Mouse (Mus musculus) common myeloid progenitor, adult 5-6 weeks (primary cell): ENCODE data around the gene Btbd9. TPM values are rescaled to one million over a fixed set of nuclear protein-coding genes. Genes with fewer than 3 reads are reported as not detected.
A peak's percentile ranks its signal among the peaks of the same experiment; 100 is the strongest.

Experiments used
- ATAC-seq: replicated peaks from 2 replicates; pipeline ENCODE4 v1.8.0; 2016; ENCODE audit warnings: low read depth, mild to moderate bottlenecking, moderate TSS enrichment, inconsistent platforms; ENCODE audit not compliant: poor library complexity, severe bottlenecking
- total RNA-seq: library from RNA; stranded (forward); fragments of 200-1000, 187-1606 nt; gene quantifications from 2 replicates; pipeline ENCODE4 v1.2.3, GENCODE M21; 2017

The Btbd9 gene
- total RNA-seq, 1 experiment from 2014 or later, result 25.5 TPM

DNA sequence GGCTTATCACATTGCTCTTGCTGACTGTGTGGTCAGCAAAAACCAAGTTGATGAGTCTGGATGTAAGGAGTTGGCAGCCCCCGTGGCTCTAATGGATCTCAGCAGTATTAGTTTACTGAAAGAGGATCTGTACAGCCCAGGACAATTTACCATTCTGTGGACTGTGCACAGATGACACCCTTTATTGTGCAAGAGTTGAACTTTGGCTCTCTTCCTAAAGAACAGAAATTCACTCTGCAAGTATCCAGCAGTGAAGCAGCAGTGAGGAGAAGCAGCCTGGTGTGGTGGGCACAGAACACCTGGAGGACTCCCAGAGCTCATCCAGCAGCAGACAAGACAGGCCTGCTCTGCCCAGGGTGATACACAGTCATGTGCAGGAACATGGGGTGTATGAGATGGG is 215.6 kb downstream of the Btbd9 start:
- no peak for ATAC-seq

DNA sequence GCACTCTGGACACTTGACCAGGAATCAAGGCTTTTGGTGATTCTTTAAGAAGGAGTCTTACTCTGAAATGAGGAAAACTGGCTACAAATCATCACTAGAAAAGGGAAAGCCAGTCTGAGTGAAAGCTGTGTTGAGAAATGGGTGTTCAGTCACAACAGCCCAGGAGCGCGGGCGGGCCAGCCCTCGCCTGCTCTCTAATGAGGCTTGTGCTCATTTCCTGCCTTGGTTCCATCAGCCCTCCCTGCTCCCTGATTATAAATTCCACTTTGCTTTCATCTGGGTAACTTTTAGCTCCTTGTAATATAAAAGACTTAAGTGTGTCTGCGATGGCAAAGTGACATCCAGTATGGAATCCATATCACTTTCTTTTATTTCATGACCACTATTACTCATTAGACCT is 216.9 kb downstream of the Btbd9 start:
- no peak for ATAC-seq

DNA sequence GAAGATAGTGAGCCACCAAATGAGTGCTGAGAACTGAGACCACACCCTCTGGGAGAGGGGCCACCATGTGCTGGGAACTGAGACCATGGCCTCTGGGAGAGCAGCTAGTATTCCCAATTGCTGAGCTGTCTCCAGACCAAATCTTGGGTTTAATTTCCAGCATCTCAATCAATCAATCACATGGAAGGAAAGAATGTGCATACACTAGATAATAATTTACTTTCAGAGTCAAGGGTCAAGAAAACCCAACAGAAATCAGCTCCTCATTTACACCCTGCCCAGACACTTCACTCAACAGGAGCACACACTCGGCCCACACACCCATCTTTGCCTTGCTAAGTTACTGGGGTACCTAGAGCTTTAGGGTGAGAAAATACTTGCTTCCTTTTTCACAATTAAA is 220.9 kb downstream of the Btbd9 start:
- ATAC-seq, result no peak

DNA sequence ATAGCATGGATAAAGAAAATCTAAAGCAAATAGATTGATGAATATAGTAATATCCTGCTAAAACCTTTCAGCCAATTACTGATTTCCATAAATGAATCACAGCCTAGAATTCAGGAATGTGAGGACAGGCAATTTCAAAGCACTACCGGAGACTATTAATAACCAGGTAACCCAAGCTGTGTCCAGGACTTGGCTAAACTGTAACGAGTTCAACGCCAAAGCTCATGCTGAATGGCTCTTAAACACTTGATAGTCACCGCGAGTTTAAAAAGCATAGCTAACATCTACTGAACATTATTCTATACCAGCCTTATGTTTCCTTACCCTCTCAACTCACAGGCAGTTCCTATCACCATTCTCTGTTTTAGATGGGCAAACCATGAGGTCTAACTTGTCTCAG is 221.9 kb downstream of the Btbd9 start:
- no peak for ATAC-seq

DNA sequence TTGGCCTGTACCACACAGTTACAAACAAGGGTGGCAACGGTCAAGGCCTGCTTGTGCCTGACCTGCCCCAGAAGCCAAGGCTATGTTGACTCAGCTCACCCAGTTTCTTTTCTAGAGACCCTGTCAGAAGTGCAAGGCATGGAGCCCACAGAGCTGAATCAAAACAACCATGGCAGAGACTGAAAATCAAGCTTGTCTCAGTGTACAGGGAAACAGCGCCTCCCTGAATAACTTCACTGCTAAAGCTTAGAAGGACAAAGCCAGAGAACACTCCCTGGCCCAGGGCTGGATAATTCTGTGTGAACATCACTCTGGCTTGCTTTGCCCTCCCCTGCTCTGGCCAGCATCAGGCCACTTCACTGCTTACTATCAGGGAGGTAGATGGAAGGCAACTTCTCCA is 228.3 kb downstream of the Btbd9 start:
- ATAC-seq, result no peak

DNA sequence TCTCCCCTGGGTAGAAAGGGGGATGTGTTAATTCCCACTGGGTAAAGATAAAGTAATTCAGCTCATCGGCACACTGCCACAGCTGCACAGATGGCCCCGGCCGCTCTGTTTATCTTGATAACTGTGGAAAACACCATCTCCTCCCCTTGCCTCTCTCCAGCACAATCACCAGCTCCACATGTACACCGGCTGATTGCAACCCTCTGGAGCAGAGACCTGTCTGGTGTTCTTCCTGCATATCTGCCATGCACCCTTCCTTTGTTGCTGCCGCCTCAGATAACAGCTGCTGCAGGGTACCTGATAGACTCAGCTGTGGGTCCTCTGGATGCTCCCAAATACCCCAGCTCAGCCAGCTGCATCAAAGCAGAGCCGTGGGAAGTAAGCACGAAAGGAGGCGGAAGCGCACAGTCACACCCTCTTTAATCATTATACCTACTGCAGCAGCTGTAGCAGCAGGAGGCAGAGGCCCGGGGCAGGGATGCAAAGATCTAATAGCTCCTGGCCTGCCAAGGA is 229.1 kb downstream of the Btbd9 start:
- ATAC-seq, result peak; percentile 92

DNA sequence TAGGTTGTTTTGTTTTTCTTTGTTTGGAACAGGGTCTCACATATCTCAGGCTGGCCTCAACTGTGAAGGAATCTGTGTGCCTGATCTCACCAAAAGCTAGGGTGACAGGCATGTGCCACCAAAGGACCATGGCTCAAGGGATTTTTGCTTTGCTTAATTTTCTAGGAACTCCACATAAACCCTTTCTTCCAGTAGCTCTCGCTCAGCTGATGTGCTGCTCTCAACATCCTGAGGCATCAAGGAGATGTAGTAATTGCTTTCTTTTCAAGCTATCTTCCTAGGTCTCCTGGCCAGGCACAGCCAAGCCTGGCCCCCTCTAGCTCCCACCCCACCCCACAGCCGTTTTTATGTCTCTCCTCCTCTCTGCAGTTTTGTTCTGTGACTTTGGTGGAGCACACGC is 231.3 kb downstream of the Btbd9 start:
- no peak for ATAC-seq

DNA sequence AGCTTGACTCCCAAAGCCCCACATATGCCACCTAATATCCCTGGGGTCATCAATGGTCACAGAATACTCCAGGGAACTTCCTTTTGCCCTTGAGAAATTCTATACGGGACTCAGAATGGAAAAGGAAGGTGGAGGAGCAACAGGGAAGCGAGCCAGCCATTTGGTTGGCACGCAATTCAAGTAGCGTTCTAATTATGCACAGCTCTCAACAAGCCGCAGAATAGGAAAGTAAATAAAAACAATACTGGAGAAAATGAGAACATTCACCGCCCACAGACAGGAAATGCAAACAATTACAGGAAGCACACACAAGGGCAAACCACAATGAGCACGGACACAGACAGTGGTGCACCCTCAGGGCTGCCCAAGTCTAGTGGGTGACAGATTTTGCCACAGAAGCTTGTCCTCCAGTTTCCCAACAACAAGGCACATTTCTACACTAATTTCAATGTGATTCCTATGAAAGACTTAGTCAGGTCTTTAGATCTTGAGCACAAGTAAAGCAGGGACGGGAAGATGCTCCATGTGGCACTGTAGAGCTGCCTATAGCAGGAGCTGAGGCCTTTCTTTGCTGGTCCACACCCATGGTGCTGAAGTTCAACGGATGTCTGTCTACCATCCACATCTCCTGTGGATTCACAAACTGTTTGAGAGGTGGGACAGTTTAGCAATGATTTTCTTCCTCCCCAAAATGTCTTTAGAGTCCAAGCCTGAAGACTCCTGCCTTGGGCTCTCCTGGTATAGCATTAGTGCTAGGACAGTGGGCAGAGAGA is 232.4 kb downstream of the Btbd9 start:
- ATAC-seq, result no peak

DNA sequence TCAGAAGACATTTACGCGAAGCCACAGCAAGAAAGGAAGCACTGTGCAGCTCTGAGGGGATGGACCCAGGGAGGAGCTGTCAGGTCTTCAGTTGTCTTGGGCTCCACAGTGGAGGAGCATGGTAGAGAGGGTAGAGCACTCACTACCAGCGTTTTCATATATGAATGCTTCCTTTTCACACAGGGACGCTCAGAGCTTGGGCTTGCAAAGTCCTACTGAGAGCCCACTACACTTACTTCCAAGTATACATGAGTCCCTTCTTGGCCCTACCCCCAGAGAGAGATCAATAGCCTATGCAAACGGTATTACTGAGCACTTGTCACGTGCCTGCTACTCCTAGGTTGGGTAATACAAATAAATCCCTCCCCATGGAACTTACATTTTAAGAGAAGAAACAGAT is 234.7 kb downstream of the Btbd9 start:
- ATAC-seq, result no peak

DNA sequence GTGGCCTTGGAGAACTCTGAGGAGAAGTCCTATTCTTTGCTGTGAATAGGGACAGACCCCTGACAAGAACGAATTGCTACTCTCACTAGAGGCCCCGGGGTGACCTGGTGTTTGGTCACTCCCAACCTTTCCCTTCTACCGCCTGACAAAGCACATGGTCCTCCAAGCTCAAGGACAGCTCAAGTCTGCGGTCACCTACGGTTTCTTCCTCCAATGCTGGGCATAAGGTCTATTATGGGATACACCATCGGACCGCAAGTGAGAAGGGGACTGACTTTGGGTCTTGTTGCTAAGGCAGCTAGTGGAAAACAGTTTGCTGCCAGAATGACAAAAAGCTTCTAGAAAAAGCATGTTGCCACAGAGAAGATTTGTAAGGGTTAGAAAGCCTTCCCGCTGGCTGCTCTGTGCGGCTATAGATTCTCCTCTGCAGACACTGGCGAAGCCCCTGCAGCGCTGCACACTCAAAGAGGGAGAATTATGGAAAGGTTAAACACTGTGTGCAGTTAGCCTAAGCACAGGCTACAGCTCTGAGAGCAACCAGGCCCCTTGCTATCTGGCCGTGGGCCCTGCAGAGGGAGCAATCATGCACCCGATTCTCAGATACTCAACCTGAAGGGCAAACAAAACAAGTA is 235.7 kb downstream of the Btbd9 start:
- ATAC-seq, result no peak

DNA sequence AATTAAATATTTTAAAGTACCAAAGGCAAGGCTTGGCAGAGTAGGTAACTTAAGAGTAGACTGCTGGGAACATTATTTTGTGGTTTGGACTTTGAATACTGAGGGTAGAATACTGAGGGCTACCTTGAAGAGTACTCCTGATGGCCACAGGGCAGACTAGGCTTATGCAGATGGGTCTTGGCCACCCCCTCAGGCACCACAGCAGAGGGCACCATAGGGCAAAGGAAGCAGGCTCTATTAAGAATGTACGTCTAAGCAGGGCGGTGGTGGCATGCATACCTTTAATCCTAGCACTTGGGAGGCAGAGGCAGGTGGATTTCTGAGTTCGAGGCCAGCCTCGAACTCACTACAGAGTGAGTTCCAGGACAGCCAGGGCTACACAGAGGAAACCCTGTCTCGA is 237.0 kb downstream of the Btbd9 start:
- ATAC-seq, result no peak

DNA sequence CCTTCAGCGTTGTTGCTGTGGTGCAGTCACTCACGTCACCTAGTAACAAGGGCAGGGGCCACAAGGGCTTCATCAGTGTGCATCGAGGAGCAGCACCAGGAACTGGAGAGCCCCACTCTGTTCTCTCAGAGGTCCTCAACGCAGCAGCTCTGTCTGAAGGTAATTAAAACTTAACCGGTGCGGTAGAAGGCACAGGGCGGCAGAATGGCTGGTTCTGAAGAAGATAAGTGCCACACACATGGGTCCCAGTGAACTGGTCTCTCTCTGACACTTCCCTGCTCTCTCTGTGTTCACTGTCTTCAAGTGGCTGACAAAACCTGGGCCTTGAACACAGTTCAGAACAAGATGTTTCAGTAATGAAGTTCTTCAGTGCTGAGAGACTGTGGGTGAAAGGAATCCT is 239.5 kb downstream of the Btbd9 start:
- no peak for ATAC-seq

DNA sequence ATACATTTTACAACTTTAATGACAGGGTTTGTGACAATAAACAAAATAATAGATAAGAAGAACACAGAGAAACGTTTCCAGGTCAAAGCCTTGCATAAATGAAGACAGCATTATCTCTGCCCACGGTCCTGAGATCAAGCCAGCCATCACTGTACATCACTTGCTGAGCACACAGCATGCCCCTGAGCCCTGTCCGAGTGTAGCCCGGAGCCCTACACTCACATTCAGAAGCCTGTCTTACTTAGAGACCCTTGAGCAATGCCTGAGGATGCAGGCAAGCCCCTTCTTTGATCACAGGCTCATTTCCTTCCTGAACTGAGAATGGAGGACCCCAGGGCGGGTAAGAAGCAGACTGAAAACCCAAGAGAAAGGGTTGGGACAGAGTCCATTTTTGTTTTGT is 240.0 kb downstream of the Btbd9 start:
- ATAC-seq, result no peak

DNA sequence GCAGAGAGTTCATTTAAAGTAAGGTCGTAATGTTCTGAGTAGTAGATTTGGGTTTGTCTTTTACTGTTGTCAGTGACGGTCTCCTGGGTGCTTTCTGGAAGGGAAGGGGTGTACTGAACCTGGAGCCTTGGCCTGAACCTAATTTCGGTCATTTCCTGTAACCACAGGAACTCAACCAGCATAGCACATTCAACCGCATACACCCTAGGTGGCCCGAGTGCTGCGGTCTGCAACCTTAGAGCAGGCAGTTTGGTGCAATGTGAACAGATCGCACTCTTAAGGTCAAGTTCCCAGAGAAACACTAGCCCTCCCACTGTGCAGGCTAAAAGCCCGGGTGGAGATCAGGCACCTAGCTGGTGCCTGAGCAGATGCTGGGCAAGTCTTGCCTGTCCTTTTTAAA is 240.5 kb downstream of the Btbd9 start:
- peak; percentile 56 for ATAC-seq

DNA sequence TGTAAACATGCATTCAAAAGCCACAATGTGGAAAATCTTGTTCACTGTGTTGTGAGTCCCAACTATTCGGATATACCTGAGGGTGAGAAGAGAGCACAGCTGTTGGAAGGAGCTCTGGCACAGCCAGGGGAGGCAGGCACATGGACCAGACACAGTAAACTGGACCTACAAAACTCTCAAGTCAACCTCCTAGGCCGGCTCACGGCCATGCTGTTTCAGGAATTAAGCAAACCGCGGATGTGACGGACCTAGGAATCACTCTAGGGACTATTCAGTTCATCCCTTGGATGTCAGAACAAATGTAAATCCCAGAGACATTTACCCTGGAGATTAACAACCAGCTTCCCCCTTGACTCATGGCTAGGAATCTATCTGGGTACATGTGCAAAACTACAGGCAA is 242.0 kb downstream of the Btbd9 start:
- ATAC-seq, result no peak

DNA sequence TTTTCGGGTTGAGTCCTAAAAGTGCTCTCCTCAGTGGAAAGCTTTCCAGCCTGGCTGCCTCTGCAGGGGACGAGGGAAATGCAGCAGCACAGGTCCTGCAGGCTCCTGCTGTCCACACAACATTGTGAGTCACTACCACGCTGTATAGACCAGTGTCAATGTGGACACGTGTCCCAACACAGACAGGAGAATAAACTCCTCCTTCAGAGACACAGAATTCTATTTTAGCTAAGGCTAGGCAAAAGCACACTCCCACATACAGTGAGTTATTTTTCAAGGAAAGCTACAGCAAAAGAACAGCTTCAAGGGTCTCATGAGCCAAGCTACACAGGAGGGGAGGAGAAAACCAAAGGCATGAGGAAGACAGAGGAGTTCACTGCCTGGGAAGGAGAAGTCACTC is 243.2 kb downstream of the Btbd9 start:
- ATAC-seq, result no peak

DNA sequence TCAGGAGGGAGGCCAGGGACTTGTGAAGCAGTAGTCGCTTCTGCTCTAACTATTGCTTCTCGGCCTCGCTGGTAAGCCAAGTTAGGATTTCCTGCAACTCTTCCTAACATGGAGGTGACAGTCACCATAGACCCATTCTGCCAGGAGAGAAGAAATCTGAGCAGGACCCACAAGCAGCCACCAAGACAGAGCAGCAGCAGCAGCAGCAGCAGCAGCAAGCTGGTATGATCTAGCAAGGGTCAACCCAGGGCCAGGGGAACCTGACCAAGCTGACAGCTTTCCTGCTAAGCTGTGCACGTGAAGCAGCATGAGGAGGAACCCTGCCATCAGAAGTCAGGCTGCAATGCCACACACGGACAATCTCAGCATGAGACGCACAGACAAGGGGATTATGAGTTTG is 244.9 kb downstream of the Btbd9 start:
- ATAC-seq, result no peak

DNA sequence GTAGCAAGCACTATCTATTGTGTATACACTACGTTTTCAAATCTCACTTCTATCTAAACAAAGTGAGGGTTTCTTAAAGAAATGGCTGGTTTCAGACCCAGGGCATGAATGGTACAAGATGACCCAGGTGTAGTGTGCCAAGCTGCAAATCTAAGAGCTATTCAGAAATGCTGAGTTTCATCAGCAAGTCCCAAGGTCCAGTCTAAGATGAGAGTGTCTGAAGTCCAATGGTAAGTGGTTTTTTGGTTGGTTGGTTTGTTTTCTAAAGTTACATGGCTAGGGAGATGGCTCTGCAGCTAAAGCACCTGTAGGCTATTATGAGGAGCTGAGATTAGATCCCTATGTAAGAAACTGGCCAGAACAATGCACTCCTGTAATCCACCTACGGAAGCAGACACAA is 246.8 kb downstream of the Btbd9 start:
- no peak for ATAC-seq

DNA sequence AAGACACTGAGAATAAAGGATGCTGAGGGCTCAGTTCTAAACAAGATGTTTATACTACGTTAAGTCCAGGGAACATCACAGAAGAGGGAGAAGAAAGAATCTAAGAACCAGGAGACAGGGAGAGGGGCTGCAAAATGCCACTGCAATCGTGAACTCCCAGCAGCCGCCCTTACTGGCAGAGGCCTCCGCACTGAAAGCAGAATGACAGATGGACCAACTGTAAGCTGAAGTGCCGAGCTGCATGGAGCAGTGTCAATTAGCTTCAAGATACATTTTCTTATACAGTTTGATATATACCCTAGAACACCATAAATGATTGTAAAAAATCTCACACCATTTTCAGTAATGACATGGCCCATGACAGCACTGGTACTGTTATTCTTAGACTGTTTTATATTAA is 247.4 kb downstream of the Btbd9 start:
- no peak for ATAC-seq

DNA sequence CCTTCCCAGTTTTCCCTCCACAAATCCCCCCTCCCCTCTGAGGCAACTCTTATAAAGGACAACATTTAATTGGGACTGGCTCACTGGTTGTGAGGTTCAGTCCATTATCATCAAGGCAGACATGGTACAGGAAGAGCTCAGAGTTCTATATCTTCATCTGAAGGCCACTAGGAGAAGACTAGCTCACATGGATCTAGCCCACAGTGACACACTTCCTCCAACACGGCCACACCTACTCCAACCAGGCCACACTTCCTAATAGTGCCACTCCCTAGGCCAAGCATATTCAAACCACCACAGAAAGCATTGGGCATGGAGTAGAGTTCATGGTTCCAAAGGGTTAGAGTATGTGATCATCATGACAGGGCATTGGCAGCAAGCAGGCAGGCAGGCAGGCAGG is 249.4 kb downstream of the Btbd9 start:
- ATAC-seq, result no peak

DNA sequence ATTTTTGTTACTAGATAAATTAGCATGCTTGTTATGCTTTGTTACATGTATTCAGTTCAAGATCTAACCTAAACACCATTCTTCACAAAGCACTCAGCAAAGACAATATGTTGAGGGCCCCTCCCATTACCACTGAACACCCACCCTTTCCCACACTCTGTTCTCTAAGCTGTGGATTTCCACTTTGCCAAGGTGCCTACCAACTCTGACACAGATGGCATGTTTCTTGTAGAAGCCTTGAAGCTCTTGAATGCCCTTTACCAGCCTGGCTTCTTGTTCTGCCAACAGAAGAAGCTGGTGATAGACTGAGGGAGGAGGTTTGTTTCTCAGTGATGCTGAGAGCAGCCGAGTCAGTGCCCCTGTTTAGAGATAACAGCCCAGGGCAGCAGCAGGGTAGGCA is 256.0 kb downstream of the Btbd9 start:
- no peak for ATAC-seq

DNA sequence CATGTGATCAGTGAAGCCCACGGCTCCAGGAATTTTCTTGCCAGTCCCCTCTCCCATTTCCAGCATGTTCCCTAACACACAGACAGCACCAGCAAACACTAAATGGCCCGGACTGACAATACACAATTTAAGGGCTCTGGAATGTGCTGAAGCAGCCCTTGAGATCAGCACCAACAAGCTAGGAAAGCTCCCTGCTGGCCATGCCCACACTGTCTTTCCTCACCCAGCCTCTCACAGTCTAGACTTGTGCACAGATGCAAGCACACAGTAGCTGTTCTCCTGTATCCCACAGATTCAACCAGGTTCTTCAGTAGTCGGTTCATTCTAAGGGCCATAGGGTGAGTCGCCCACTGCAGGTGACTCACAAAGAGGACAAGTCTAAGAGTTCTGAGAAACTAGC is 263.6 kb downstream of the Btbd9 start:
- ATAC-seq, result no peak
